Mouse (Mus musculus) CH12.LX (cell line): ENCODE data around the gene Dse. TPM values are rescaled to one million over a fixed set of nuclear protein-coding genes. Genes with fewer than 3 reads are reported as not detected.

ENCODE experiments used
- DNase-seq: peaks from one replicate; pipeline ENCODE4 v3.0.0-alpha.2; 2013; ENCODE audit errors: extremely low read depth
- H3K27ac ChIP-seq: 2 replicates; pipeline ENCODE4 v1.5.1; 2012; ENCODE audit warnings: low read depth, mild to moderate bottlenecking, control low read depth, moderate library complexity; ENCODE audit not compliant: insufficient read depth
- H3K27me3 ChIP-seq: replicated peaks from 2 replicates; pipeline ENCODE3; 2012; ENCODE audit warnings: inconsistent platforms
- H3K36me3 ChIP-seq, 2 experiments: replicated peaks in 1 of 2; 2 replicates each; pipeline versions ENCODE3 to v1.6.1; 2012; ENCODE audit warnings: inconsistent platforms in 1 of 2, low read length in 1 of 2, mild to moderate bottlenecking in 1 of 2, mixed read lengths in 1 of 2, moderate library complexity in 1 of 2; ENCODE audit not compliant: control insufficient read depth in 1 of 2, insufficient read depth in 1 of 2
- H3K4me1 ChIP-seq, 2 experiments: 2 replicates each; pipeline ENCODE4 v1.6.1; 2012; ENCODE audit warnings: inconsistent platforms in 1 of 2, moderate library complexity in 1 of 2; ENCODE audit not compliant: insufficient read depth in 2 of 2, control insufficient read depth in 1 of 2
- H3K4me2 ChIP-seq: 2 replicates; pipeline ENCODE4 v1.6.1; 2012; ENCODE audit warnings: low read depth, mild to moderate bottlenecking, control low read depth; ENCODE audit not compliant: poor library complexity, insufficient read depth, severe bottlenecking
- H3K4me3 ChIP-seq, 3 experiments: fragments of 150-350 bp in 1 of 3; sonication (generic) in 1 of 3; replicated peaks in 1 of 3; 2 replicates each; pipeline versions ENCODE3 to v1.5.1; 2011 to 2012; ENCODE audit warnings: low read depth in 2 of 3, low read length in 2 of 3, mild to moderate bottlenecking in 2 of 3, moderate library complexity in 2 of 3, control low read depth in 1 of 3, improper control_type of control experiment in 1 of 3, inconsistent platforms in 1 of 3, mixed read lengths in 1 of 3; ENCODE audit not compliant: poor library complexity in 1 of 3
- H3K79me2 ChIP-seq: replicated peaks from 2 replicates; pipeline ENCODE4 v1.6.1; 2012; ENCODE audit warnings: mild to moderate bottlenecking, moderate library complexity; ENCODE audit not compliant: control insufficient read depth, poor library complexity, insufficient read depth, severe bottlenecking; ENCODE audit errors: extremely low read depth
- H3K9ac ChIP-seq: 2 replicates; pipeline ENCODE4 v1.6.1; 2012; ENCODE audit warnings: low read depth, mild to moderate bottlenecking, control low read depth, moderate library complexity; ENCODE audit not compliant: insufficient read depth
- H3K9me3 ChIP-seq: replicated peaks from 2 replicates; pipeline ENCODE3; 2012; ENCODE audit warnings: low read length, inconsistent platforms, mixed read lengths
- BHLHE40 ChIP-seq: IDR thresholded peaks from 2 replicates; pipeline ENCODE4 v1.6.1; 2011; ENCODE audit warnings: mild to moderate bottlenecking, low read depth, low read length, improper control_type of control experiment
- EP300 ChIP-seq: IDR thresholded peaks from 2 replicates; pipeline ENCODE4 v1.6.1; 2011; ENCODE audit warnings: low read length, improper control_type of control experiment
- MAFK ChIP-seq: IDR thresholded peaks from 2 replicates; pipeline ENCODE4 v1.6.1; 2011; ENCODE audit warnings: low read length, improper control_type of control experiment; ENCODE audit not compliant: insufficient replicate concordance
- MXI1 ChIP-seq: IDR thresholded peaks from 2 replicates; pipeline ENCODE4 v1.6.1; 2011; ENCODE audit warnings: mild to moderate bottlenecking, low read depth, low read length, improper control_type of control experiment
- PAX5 ChIP-seq: IDR thresholded peaks from 2 replicates; pipeline ENCODE4 v1.6.1; 2012; ENCODE audit warnings: low read length, inconsistent platforms, mixed read lengths
- RAD21 ChIP-seq: IDR thresholded peaks from 2 replicates; pipeline ENCODE4 v1.6.1; 2011; ENCODE audit warnings: low read depth, mild to moderate bottlenecking, low read length, improper control_type of control experiment, moderate library complexity
- SIN3A ChIP-seq: IDR thresholded peaks from 2 replicates; pipeline ENCODE4 v1.6.1; 2012; ENCODE audit warnings: low read length, improper control_type of control experiment, inconsistent platforms
- SMC3 ChIP-seq: IDR thresholded peaks from 2 replicates; pipeline ENCODE4 v1.6.1; 2011; ENCODE audit warnings: low read depth, low read length, improper control_type of control experiment
- TBP ChIP-seq: conservative IDR thresholded peaks from 2 replicates; pipeline ENCODE4 v1.6.1; 2011; ENCODE audit warnings: low read depth, low read length, improper control_type of control experiment
- ZC3H11A ChIP-seq: IDR thresholded peaks from 2 replicates; pipeline ENCODE4 v1.6.1; 2012; ENCODE audit warnings: low read depth, mild to moderate bottlenecking, inconsistent platforms, low read length, improper control_type of control experiment
- dilution Hi-C: fragments of 300-500 bp; cut with MboI; formaldehyde crosslinking; loops from 2 replicates; pipeline ENCODE4 v1.14.3; 2020; ENCODE audit warnings: low sequenced_read_pairs; ENCODE audit not compliant: extremely low pct_unique_long_range_greater_than_20kb, extremely low pct_ligation_motif_present
- in situ Hi-C: fragments of 300-500 bp; cut with MboI; formaldehyde crosslinking; loops from 3 replicates; pipeline ENCODE4 v1.14.3; 2019; ENCODE audit warnings: low sequenced_read_pairs, low pct_ligation_motif_present, low pct_unique_long_range_greater_than_20kb, mixed read lengths
- polyA plus RNA-seq: library from polyadenylated mRNA; unstranded; fragments of >175 nt; gene quantifications from 2 replicates; pipeline ENCODE4 v1.2.1, GENCODE M21; 2012; ENCODE audit warnings: low read depth; ENCODE audit not compliant: insufficient read length
- total RNA-seq, 2 experiments: library from RNA; depleted of rRNA; stranded (reverse); fragments of 300-350 nt in 1 of 2; fragments of >200 nt in 1 of 2; gene quantifications; 2 replicates each; pipeline ENCODE4 v1.2.3; 2012 to 2014

Gene Dse
- total and polyA plus RNA-seq, 3 experiments, result 0.10 to 0.15 TPM; not detected in 1

- TF ChIP-seq SIN3A (no peak), PAX5 (no peak), RAD21 (no peak)
- Histone ChIP-seq H3K36me3 (no peaks in the 10 kb centered on the region), H3K4me3 (no peak overlapping the region), H3K4me2 (no peak overlapping the region), H3K79me2 (no peaks in the 10 kb centered on the region), H3K9ac (no peak overlapping the region), H3K9me3 (no peaks in the 10 kb centered on the region), H3K27me3 (no peaks in the 10 kb centered on the region), H3K27ac (no peak overlapping the region), H3K4me1 (peaks cover 0 to 3% of the 10 kb centered on the region in 2 experiments; a peak in 1 of 4 replicates)
- no peak for DNase-seq
- in situ Hi-C loops, result no loop called here
- dilution Hi-C loops, result no loop called here
These were observed 57.7 kb downstream of the Dse start for GRCm38 (mm10) chr10:34149772-34150171.

GRCm38 (mm10) chr10:34141693-34142092 is 65.8 kb downstream of the Dse start:
- dilution Hi-C loops, result no loop called here
- Histone ChIP-seq H3K27ac (no peak overlapping the region), H3K9me3 (no peaks in the 10 kb centered on the region), H3K4me2 (no peak overlapping the region), H3K36me3 (no peaks in the 10 kb centered on the region), H3K4me1 (no peaks in the 10 kb centered on the region), H3K27me3 (no peaks in the 10 kb centered on the region), H3K4me3 (no peak overlapping the region), H3K79me2 (no peaks in the 10 kb centered on the region), H3K9ac (no peak overlapping the region)
- DNase-seq, result no peak
- no peak for TF ChIP-seq MXI1
- no peak for TF ChIP-seq MAFK
- TF ChIP-seq ZC3H11A, result no peak
- no peak for TF ChIP-seq BHLHE40
- in situ Hi-C loops, result no loop called here

- Histone ChIP-seq H3K27me3 (no peaks in the 10 kb centered on the region), H3K4me2 (no peak overlapping the region), H3K9ac (no peak overlapping the region), H3K27ac (no peak overlapping the region), H3K36me3 (no peaks in the 10 kb centered on the region), H3K4me3 (no peak overlapping the region), H3K79me2 (no peaks in the 10 kb centered on the region), H3K4me1 (no peaks in the 10 kb centered on the region), H3K9me3 (no peaks in the 10 kb centered on the region)
- no peak for DNase-seq
- dilution Hi-C loops (no loop called here), in situ Hi-C loops (no loop called here)
- TF ChIP-seq EP300 (no peak), SMC3 (no peak), TBP (no peak)
These were observed 67.7 kb downstream of the Dse start for GRCm38 (mm10) chr10:34139768-34140167.
